Mouse (Mus musculus) large intestine, adult 2 months (tissue): ENCODE measurements around the gene Dmwd. TPM values are rescaled to one million over a fixed set of nuclear protein-coding genes. Genes with fewer than 3 reads are reported as not detected.

Experiments
- DNase-seq: peaks from one replicate; pipeline ENCODE4 v3.0.0-alpha.2; 2012; ENCODE audit warnings: low read depth, low spot score
- WGBS: fragments of 180-500 bp; shearing (Covaris S2); methylation state at CpG from one replicate; pipeline ENCODE4 v1.1.7; 2018; 5-methylcytosine and 5-hydroxymethylcytosine counted together
- polyA plus RNA-seq: library from polyadenylated mRNA; depleted of rRNA; stranded (reverse); fragments of >200 nt; gene quantifications from 2 replicates; pipeline ENCODE4 v1.2.3, GENCODE M21; 2012; rRNA removed

Gene Dmwd
- polyA plus RNA-seq = 15.3 and 15.6 TPM in 2 replicates

- WGBS = 1% methylated on average over 91 of the region's 91 CpGs
- no peak for DNase-seq
Observed at GRCm38 (mm10) chr7:19075723-19076585, at the start of gene Dmwd. Gene Dmwd, plus strand, starts transcription at chr7:19076227.

GRCm38 (mm10) chr7:19028067-19028466 is 48.0 kb upstream of the Dmwd start:
- no peak for DNase-seq

GRCm38 (mm10) chr7:19029084-19029653 is 46.9 kb upstream of the Dmwd start:
- 53% methylated on average over 6 of the region's 6 CpGs for WGBS
- DNase-seq = no peak

- 88% methylated on average over 4 of the region's 4 CpGs for WGBS
- DNase-seq = no peak
Observed at GRCm38 (mm10) chr7:19031641-19032040, 44.4 kb upstream of the Dmwd start.

GRCm38 (mm10) chr7:19044616-19045015 is 31.4 kb upstream of the Dmwd start:
- 89% methylated on average over 6 of the region's 6 CpGs for WGBS
- DNase-seq = no peak

- WGBS = 86% methylated on average over 11 of the region's 11 CpGs
Observed at GRCm38 (mm10) chr7:19046286-19047069, 29.5 kb upstream of the Dmwd start.

GRCm38 (mm10) chr7:19048006-19048527 is 28.0 kb upstream of the Dmwd start:
- 89% methylated on average over 14 of the region's 14 CpGs for WGBS
- no peak for DNase-seq

More at GRCm38 (mm10) chr7:19046286-19047069, 29.5 kb upstream of the Dmwd start:
- DNase-seq = no peak

GRCm38 (mm10) chr7:19049252-19049651 is 26.8 kb upstream of the Dmwd start:
- DNase-seq = no peak
- 85% methylated on average over 5 of the region's 5 CpGs for WGBS

GRCm38 (mm10) chr7:19050172-19050571 is 25.9 kb upstream of the Dmwd start:
- WGBS = 82% methylated on average over 8 of the region's 8 CpGs
- no peak for DNase-seq

GRCm38 (mm10) chr7:19051161-19051560 is 24.9 kb upstream of the Dmwd start:
- no peak for DNase-seq
- whole genome bisulfite sequencing = 67% methylated on average over 4 of the region's 4 CpGs

- 89% methylated on average over 15 of the region's 15 CpGs for WGBS
- DNase-seq = no peak
Observed at GRCm38 (mm10) chr7:19052345-19053135, 23.5 kb upstream of the Dmwd start.

GRCm38 (mm10) chr7:19053136-19053532 is 22.9 kb upstream of the Dmwd start:
- 86% methylated on average over 7 of the region's 7 CpGs for WGBS
- DNase-seq = no peak

- DNase-seq = no peak
- 44% methylated on average over 33 of the region's 33 CpGs for WGBS
Observed at GRCm38 (mm10) chr7:19054047-19054776, 21.8 kb upstream of the Dmwd start, which contains the start of gene Rsph6a. Gene Rsph6a, plus strand, starts transcription at chr7:19054690.

GRCm38 (mm10) chr7:19054777-19055076 is 21.3 kb upstream of the Dmwd start:
- no peak for DNase-seq
- 86% methylated on average over 9 of the region's 9 CpGs for WGBS

- DNase-seq = no peak
- WGBS = 90% methylated on average over 8 of the region's 8 CpGs
Observed at GRCm38 (mm10) chr7:19055108-19055507, 20.9 kb upstream of the Dmwd start.

- WGBS = 87% methylated on average over 10 of the region's 10 CpGs
Observed at GRCm38 (mm10) chr7:19057405-19057804, 18.6 kb upstream of the Dmwd start.

GRCm38 (mm10) chr7:19065896-19066295 is 10.1 kb upstream of the Dmwd start:
- 51% methylated on average over 13 of the region's 13 CpGs for WGBS
- no peak for DNase-seq

More at GRCm38 (mm10) chr7:19057405-19057804, 18.6 kb upstream of the Dmwd start:
- no peak for DNase-seq

- 32% methylated on average over 14 of the region's 14 CpGs for WGBS
- DNase-seq = no peak
Observed at GRCm38 (mm10) chr7:19067063-19067462, 9.0 kb upstream of the Dmwd start.

- 53% methylated on average over 14 of the region's 14 CpGs for WGBS
- DNase-seq = no peak
Observed at GRCm38 (mm10) chr7:19067935-19068334, 8.1 kb upstream of the Dmwd start.
